Mouse (Mus musculus) thymus, adult 2 months (tissue): ENCODE results near the gene Ints13.

Source experiments
- CTCF ChIP-seq: fragments of 200-500 bp; IDR thresholded peaks from 2 replicates; pipeline ENCODE4 v1.5.1; 2012; ENCODE audit warnings: mild to moderate bottlenecking, control low read depth, low read length, moderate library complexity, borderline replicate concordance; ENCODE audit not compliant: control insufficient read depth, poor library complexity, insufficient read depth; ENCODE audit errors: extremely low read depth
- POLR2A ChIP-seq: fragments of 200-500 bp; IDR thresholded peaks from 2 replicates; pipeline ENCODE4 v1.6.1; 2012; ENCODE audit warnings: mild to moderate bottlenecking, low read length, control low read depth, moderate library complexity; ENCODE audit not compliant: control insufficient read depth, poor library complexity, insufficient read depth; ENCODE audit errors: extremely low read depth

- TF ChIP-seq CTCF (peak; percentile 20; the same call in 1 of the 2 replicates), POLR2A (peak; percentile 76)
These were observed 75.5 kb downstream of the Ints13 start, which contains the start of gene Itpr2 for GRCm38 (mm10) chr6:146501866-146502804.
